Mouse (Mus musculus) ES-E14 (cell line): ENCODE data around the gene Krtcap2. TPM values are rescaled to one million over a fixed set of nuclear protein-coding genes. Genes with fewer than 3 reads are reported as not detected.
A peak's percentile ranks its signal among the peaks of the same experiment; 100 is the strongest.
"Not testable (repeated sequence)": the region's sequence is repeated elsewhere in the genome, so short reads cannot be mapped to it uniquely, and the experiment has no call there.

ENCODE experiments used
- DNase-seq: peaks from one replicate; pipeline ENCODE4 v3.0.0-alpha.2; 2013; ENCODE audit warnings: low read depth, low spot score
- H3K27ac ChIP-seq: 2 replicates; pipeline ENCODE4 v1.5.1; 2012; ENCODE audit warnings: low read depth, mild to moderate bottlenecking, low read length, moderate library complexity, mixed read lengths; ENCODE audit not compliant: poor library complexity, insufficient read depth, severe bottlenecking
- H3K36me3 ChIP-seq: 2 replicates; pipeline ENCODE4 v1.6.1; 2012; ENCODE audit warnings: mild to moderate bottlenecking, low read length, moderate library complexity, mixed read lengths; ENCODE audit not compliant: control insufficient read depth, poor library complexity, insufficient read depth, severe bottlenecking
- H3K4me1 ChIP-seq, 2 experiments: fragments of 150-350 bp in 1 of 2; sonication (generic) in 1 of 2; 2 replicates each; pipeline ENCODE4 v1.6.1; 2012; ENCODE audit warnings: low read length in 2 of 2, mild to moderate bottlenecking in 1 of 2, mixed read lengths in 1 of 2; ENCODE audit not compliant: control insufficient read depth in 2 of 2, insufficient read depth in 2 of 2, poor library complexity in 1 of 2
- H3K4me3 ChIP-seq, 2 experiments: fragments of 150-350 bp in 1 of 2; sonication (generic) in 1 of 2; 2 replicates each; pipeline ENCODE4 v1.5.1; 2012; ENCODE audit warnings: low read length in 2 of 2, low read depth in 1 of 2, mild to moderate bottlenecking in 1 of 2, mixed read lengths in 1 of 2; ENCODE audit not compliant: insufficient read depth in 1 of 2, poor library complexity in 1 of 2, severe bottlenecking in 1 of 2
- H3K9ac ChIP-seq: 2 replicates; pipeline ENCODE4 v1.6.1; 2012; ENCODE audit warnings: low read depth, mild to moderate bottlenecking, low read length, mixed read lengths; ENCODE audit not compliant: poor library complexity, insufficient read depth, severe bottlenecking
- H3K9me3 ChIP-seq: fragments of 150-350 bp; sonication (generic); 2 replicates; pipeline ENCODE4 v1.6.1; 2012; ENCODE audit warnings: low read depth, mild to moderate bottlenecking, low read length; ENCODE audit not compliant: control insufficient read depth, insufficient read depth
- CHD2 ChIP-seq: IDR thresholded peaks from 2 replicates; pipeline ENCODE4 v1.6.1; 2014; ENCODE audit warnings: mild to moderate bottlenecking, low read depth, low read length, inconsistent platforms
- HCFC1 ChIP-seq: IDR thresholded peaks from 2 replicates; pipeline ENCODE4 v1.6.1; 2012; ENCODE audit warnings: low read length, inconsistent platforms, borderline replicate concordance; ENCODE audit not compliant: insufficient read depth
- MAFK ChIP-seq: IDR thresholded peaks from 2 replicates; pipeline ENCODE4 v1.6.1; 2014; ENCODE audit warnings: mild to moderate bottlenecking, low read depth, low read length, inconsistent platforms; ENCODE audit not compliant: insufficient read depth
- ZC3H11A ChIP-seq: IDR thresholded peaks from 2 replicates; pipeline ENCODE4 v1.6.1; 2012; ENCODE audit warnings: low read depth, mild to moderate bottlenecking, inconsistent platforms, low read length, borderline replicate concordance
- ZNF384 ChIP-seq: IDR thresholded peaks from 2 replicates; pipeline ENCODE4 v1.6.1; 2012; ENCODE audit warnings: low read depth, low read length, inconsistent platforms
- in situ Hi-C, 2 experiments: fragments of 600-800 bp; cut with MboI; formaldehyde crosslinking; loops; one replicate each; pipeline ENCODE4 v1.15.1; 2025; ENCODE audit warnings: low sequenced_read_pairs in 2 of 2, inconsistent platforms in 1 of 2; ENCODE audit not compliant: unreplicated experiment in 2 of 2
- total RNA-seq: library from RNA; depleted of rRNA; stranded (reverse); fragments of 300-350 nt; gene quantifications from 2 replicates; pipeline ENCODE4 v1.2.3, GENCODE M21; 2012

The Krtcap2 gene
- total RNA-seq, 1 experiment: 134 TPM

DNA sequence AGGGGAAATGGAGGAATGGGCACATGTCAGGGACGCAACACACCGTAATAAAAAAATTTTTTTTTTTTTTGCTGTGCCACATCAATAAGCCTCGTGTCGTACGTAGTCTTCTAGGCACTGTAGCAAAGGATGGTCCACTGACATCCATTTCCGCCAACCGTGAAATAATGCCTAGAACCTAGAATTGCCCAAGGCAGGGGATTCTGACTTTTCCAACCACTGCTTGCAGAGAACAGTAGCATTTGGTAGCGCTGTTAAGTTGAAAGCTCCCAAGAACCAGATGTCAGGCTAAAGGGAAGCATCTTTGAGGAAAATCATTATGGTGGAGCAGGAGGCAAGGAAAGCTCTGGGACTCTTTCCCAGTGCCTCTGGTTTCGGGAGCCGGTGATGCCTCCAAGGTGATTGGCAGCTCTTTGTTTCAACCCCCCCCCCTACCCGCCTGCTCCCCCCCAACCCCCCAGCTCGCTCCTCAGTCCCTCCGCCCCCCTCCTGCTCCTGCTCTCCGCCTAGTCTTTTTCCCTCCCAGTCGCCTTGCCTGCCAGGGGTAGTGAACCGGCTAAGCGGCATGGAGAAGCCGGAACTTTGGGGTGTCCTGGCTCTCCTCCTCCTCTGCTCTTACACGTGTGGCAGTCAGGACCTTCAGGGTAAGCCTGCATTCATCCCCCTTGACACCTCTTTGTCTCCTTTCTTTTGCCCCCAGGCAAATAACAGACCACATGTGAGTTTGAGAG is 30.9 kb upstream of the Krtcap2 start, which contains the start of gene Thbs3:
Gene Thbs3 (plus strand): TSS at position 500 of the 731 bp plus-strand sequence.
- Histone ChIP-seq H3K4me1 (peaks cover 3 to 17% of the 10 kb centered on the region in 2 experiments; a peak in 2 of 4 replicates), H3K36me3 (peaks cover 13% of the 10 kb centered on the region), H3K4me3 (peak within 1 kb of the TSS; percentile 95), H3K27ac (peak within 1 kb of the TSS; percentile 91), H3K9me3 (no peaks in the 10 kb centered on the region), H3K9ac (peak within 1 kb of the TSS; percentile 92)
- TF ChIP-seq HCFC1 (no peak), MAFK (no peak)
- no peak for DNase-seq
- in situ Hi-C loops: no loop called here

DNA sequence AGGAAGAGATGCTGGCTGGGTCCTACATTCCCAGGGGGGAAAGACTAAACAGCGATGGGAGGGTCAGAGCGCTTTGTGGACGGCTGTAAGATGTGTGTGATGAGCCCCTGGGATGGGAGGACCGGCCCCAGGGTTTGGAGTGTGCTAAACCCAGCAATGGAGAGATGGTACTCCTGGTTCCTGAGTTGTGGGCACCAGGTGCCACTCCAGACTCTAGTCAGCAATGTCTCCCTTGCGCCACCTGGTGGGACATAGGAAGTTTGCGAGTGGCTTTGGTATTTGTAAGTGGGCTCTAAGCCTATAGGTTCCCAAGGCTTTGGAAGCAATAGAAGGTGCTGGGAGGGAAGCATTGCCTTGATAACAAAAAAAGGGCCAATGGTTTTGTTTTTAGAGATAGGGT is 29.9 kb upstream of the Krtcap2 start:
- no peaks in the 10 kb centered on the region for H3K9me3 ChIP-seq
- H3K4me1 ChIP-seq: peaks cover 3 to 17% of the 10 kb centered on the region in 2 experiments; a peak in 2 of 4 replicates
- peak; percentile 87 for DNase-seq
- H3K27ac ChIP-seq: 0 out of 2 replicates have a peak overlapping the region, but pooled peaks have one; percentile 33
- H3K9ac ChIP-seq: peak overlapping the region; percentile 71; the same call in 1 of the 2 replicates
- peaks cover 7% of the 10 kb centered on the region; the same call in 1 of the 2 replicates for H3K36me3 ChIP-seq
- TF ChIP-seq ZC3H11A: no peak
- no peak for TF ChIP-seq ZNF384
- no peak for TF ChIP-seq CHD2
- TF ChIP-seq HCFC1: no peak
- H3K4me3 ChIP-seq: peak overlapping the region in 1 of 2 experiments; percentile 55; a peak in 1 of 4 replicates
- in situ Hi-C loops: no loop called here

DNA sequence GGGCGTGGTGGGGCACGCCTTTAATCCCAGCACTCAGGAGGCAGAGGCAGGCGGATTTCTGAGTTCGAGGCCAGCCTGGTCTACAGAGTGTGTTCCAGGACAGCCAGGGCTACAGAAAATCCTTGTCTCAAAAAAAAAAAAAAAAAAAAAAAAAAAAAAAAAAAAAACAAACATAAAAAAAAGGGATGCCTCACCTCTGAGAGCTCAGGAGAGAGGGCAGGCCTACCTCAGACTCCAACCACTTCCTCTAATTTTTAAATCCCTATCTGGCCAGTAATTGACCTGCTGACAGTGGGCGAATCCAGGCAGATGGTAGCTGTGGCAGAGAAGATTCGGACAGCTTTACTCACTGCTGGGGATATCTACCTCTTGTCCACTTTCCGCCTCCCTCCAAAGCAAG is 29.4 kb upstream of the Krtcap2 start:
- peak; percentile 91 for TF ChIP-seq ZNF384
- DNase-seq, H3K9me3 ChIP-seq, H3K36me3 ChIP-seq, in situ Hi-C loops, H3K27ac ChIP-seq, H3K4me3 ChIP-seq, H3K9ac ChIP-seq: not testable (repeated sequence)
- H3K4me1 ChIP-seq: peaks cover 3 to 17% of the 10 kb centered on the region in 2 experiments; a peak in 2 of 4 replicates

DNA sequence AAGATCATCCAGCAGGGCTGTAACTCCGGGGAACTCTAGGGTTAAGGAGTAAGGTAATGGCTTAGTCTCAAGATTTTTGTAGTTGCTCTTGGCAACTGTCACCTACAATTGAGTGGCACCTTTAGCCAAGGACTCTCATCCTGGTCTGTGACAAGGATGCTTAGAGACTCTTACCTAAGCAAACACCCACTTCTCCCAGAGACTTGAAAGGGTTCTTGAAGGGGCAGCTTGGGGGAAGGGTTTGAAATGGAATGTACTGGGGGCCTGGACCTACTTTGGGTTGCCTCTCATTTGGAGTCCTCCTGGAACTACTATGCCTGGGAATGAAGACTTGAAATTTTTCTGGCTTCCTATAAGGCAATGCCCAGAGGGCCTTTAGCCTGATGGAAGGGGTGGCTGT is 27.5 kb upstream of the Krtcap2 start:
- no peak overlapping the region for H3K9ac ChIP-seq
- H3K36me3 ChIP-seq: peaks cover 13% of the 10 kb centered on the region; the same call in 1 of the 2 replicates
- H3K4me1 ChIP-seq: peaks cover 0 to 17% of the 10 kb centered on the region in 2 experiments; a peak in 2 of 4 replicates
- in situ Hi-C loops: no loop called here
- no peak for DNase-seq
- no peaks in the 10 kb centered on the region for H3K9me3 ChIP-seq
- no peak overlapping the region for H3K27ac ChIP-seq
- TF ChIP-seq MAFK (no peak), CHD2 (no peak), ZNF384 (no peak), ZC3H11A (no peak), HCFC1 (no peak)
- no peak overlapping the region for H3K4me3 ChIP-seq

DNA sequence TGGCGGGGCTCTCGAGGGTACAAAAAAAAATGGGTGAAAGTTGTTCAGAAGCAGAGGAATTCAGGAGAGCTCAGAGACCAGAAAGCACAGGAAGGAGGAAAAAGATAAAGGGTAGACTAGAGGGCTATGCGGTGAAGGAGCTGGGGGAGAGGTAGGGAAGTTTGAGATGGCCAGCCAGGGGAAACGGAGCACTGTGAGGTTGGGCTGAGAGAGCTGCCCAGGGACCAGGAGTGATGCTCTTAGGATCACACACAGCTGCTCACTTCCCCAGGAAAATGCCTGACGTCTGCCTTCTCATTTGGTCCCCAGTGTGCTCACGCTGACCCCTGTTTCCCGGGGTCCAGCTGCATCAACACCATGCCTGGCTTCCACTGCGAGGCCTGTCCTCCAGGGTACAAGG is 26.2 kb upstream of the Krtcap2 start:
- in situ Hi-C loops: no loop called here
- no peak for TF ChIP-seq CHD2
- no peak for TF ChIP-seq MAFK
- no peak for TF ChIP-seq ZC3H11A
- no peak for TF ChIP-seq ZNF384
- no peak for TF ChIP-seq HCFC1
- Histone ChIP-seq H3K9ac (no peak overlapping the region), H3K4me1 (peaks cover 0 to 23% of the 10 kb centered on the region in 2 experiments; a peak in 3 of 4 replicates), H3K9me3 (no peaks in the 10 kb centered on the region), H3K4me3 (no peak overlapping the region), H3K27ac (no peak overlapping the region), H3K36me3 (peaks cover 16% of the 10 kb centered on the region; the same call in 1 of the 2 replicates)
- no peak for DNase-seq
